Mouse (Mus musculus) heart, embryonic 12.5 days (tissue): ENCODE data around the gene Mtx2. TPM values are rescaled to one million over a fixed set of nuclear protein-coding genes. Genes with fewer than 3 reads are reported as not detected.

Experiments
- ATAC-seq: fragments of 200-750 bp; cut with Nextera tagmentation; 2 replicates; pipeline ENCODE4 v1.8.0; 2017; ENCODE audit warnings: moderate TSS enrichment, moderate library complexity; ENCODE audit not compliant: insufficient number of reproducible peaks, low FRiP score
- H3K27ac ChIP-seq: fragments of 300-500 bp; sonication (generic); 2 replicates; pipeline ENCODE4 v1.5.1; 2016; ENCODE audit warnings: mild to moderate bottlenecking, moderate library complexity; ENCODE audit not compliant: poor library complexity, severe bottlenecking
- H3K27me3 ChIP-seq: fragments of 300-500 bp; sonication (generic); replicated peaks from 2 replicates; pipeline ENCODE4 v1.6.1; 2016; ENCODE audit warnings: mild to moderate bottlenecking, moderate library complexity
- H3K36me3 ChIP-seq: fragments of 300-500 bp; sonication (generic); 2 replicates; pipeline ENCODE4 v1.6.1; 2016; ENCODE audit warnings: mild to moderate bottlenecking, moderate library complexity
- H3K4me1 ChIP-seq: fragments of 300-500 bp; sonication (generic); replicated peaks from 2 replicates; pipeline ENCODE4 v1.6.1; 2016; ENCODE audit warnings: mild to moderate bottlenecking
- H3K4me2 ChIP-seq: fragments of 300-500 bp; sonication (generic); 2 replicates; pipeline ENCODE4 v1.6.1; 2016; ENCODE audit warnings: mild to moderate bottlenecking, moderate library complexity
- H3K4me3 ChIP-seq: fragments of 300-500 bp; sonication (generic); 2 replicates; pipeline ENCODE4 v1.5.1; 2016; ENCODE audit warnings: mild to moderate bottlenecking
- H3K9ac ChIP-seq: fragments of 300-500 bp; sonication (generic); 2 replicates; pipeline ENCODE4 v1.6.1; 2016; ENCODE audit warnings: mild to moderate bottlenecking, moderate library complexity
- H3K9me3 ChIP-seq: fragments of 300-500 bp; sonication (generic); replicated peaks from 2 replicates; pipeline ENCODE4 v1.6.1; 2016; ENCODE audit warnings: mild to moderate bottlenecking, moderate library complexity
- WGBS: fragments of 180-500 bp; shearing (Covaris S2); methylation state at CpG from one replicate; pipeline ENCODE4 v1.1.7; 2016; 5-methylcytosine and 5-hydroxymethylcytosine counted together
- polyA plus RNA-seq: library from polyadenylated mRNA; unstranded; fragments of >200 nt; fragmentation: Nextera tagmentation; extraction: Ambion mirVana; gene quantifications from 2 replicates; pipeline ENCODE4 v1.2.1, GENCODE M21; 2016

The Mtx2 gene
- polyA plus RNA-seq, 1 experiment from 2014 or later = 168 TPM

DNA sequence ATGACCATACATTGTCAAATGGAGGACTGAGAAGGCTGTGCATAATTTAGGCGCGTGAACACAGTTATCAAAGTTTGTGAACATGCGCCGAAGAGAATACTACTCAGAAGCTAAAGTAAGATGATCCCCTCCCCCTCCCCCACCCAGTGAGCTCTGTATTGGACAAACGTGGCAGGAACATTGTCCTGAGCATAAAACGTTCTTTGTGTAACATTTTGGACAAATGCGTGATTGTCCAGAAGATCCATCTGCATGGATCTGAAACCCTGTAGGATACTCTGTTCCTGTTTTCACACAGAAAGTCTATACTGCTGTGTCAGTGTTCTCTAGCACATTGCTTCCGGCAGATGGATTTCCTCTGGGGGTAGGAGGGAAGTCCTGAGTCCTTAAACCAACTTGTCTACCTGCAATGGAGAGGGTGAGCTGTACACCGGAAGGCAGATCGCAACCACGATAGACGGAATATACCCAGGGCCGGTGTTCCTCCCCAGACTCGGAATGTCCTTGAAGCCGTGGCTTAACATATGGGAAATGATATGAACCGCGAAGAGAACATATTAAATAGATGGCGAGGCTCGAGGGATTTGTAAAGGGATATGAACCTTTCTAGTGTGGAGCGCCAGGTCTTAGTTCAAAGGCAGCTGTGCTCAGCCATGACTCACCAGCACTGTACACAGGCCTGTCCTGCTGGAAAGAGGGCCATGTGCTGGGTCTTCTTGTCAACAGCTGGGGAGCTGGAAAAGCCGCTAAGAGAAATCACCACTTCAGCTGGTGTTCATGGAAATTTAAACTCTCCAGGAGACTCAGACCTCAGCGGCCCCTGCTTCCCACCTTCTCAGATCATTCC is 100.6 kb downstream of the Mtx2 start:
- no peaks in the 10 kb centered on the region; the same call in 1 of the 2 replicates for H3K27me3 ChIP-seq
- H3K27ac ChIP-seq = no peak overlapping the region
- H3K4me2 ChIP-seq = no peak overlapping the region
- H3K9me3 ChIP-seq = no peaks in the 10 kb centered on the region
- H3K4me3 ChIP-seq = no peak overlapping the region
- no peak; the same call in 1 of the 2 replicates for ATAC-seq
- WGBS = 76% methylated on average over 22 of the region's 22 CpGs
- H3K36me3 ChIP-seq = no peaks in the 10 kb centered on the region
- no peaks in the 10 kb centered on the region for H3K4me1 ChIP-seq
- no peak overlapping the region for H3K9ac ChIP-seq

Other genes with a start within 250 kb of the Mtx2 start
- 28.0 and 30.6 TPM in 2 replicates for gene Lnpk, start 246.4 kb upstream of the Mtx2 start, polyA plus RNA-seq
- not detected in 2 replicates for gene Evx2, start 166.2 kb upstream of the Mtx2 start, polyA plus RNA-seq
- gene Hoxd13, start 157.5 kb upstream of the Mtx2 start, polyA plus RNA-seq = 0.09 and 0.12 TPM in 2 replicates
- 0.14 and 0.15 TPM in 2 replicates for gene Hoxd12, start 150.8 kb upstream of the Mtx2 start, polyA plus RNA-seq
- gene Hoxd11, start 146.2 kb upstream of the Mtx2 start, polyA plus RNA-seq = not detected in 2 replicates
- gene Hoxd10, start 133.9 kb upstream of the Mtx2 start, polyA plus RNA-seq = 0.10 TPM in 1 of 2 replicates, not detected in the other
- gene Hoxd9, start 128.1 kb upstream of the Mtx2 start, polyA plus RNA-seq = 0.08 TPM in 1 of 2 replicates, not detected in the other
- 0.10 and 0.37 TPM in 2 replicates for gene Hoxd8, start 121.2 kb upstream of the Mtx2 start, polyA plus RNA-seq
- 2.5 and 3.1 TPM in 2 replicates for gene Hoxd3, start 113.9 kb upstream of the Mtx2 start, polyA plus RNA-seq
- gene Hoxd4, start 113.9 kb upstream of the Mtx2 start, polyA plus RNA-seq = 0.19 TPM in 1 of 2 replicates, not detected in the other
- 0.08 TPM in 1 of 2 replicates, not detected in the other for gene Gm28230, start 99.1 kb upstream of the Mtx2 start, polyA plus RNA-seq
- gene Hoxd1, start 62.8 kb upstream of the Mtx2 start, polyA plus RNA-seq = not detected in 2 replicates